Mouse (Mus musculus) liver, embryonic 16.5 days (tissue): Measurements from ENCODE around the gene Opn1sw. TPM values are rescaled to one million over a fixed set of nuclear protein-coding genes. Genes with fewer than 3 reads are reported as not detected.
A peak's percentile ranks its signal among the peaks of the same experiment; 100 is the strongest.

Experiments
- ATAC-seq: fragments of 200-750 bp; cut with Nextera tagmentation; 2 replicates; pipeline ENCODE4 v1.8.0; 2017; ENCODE audit warnings: low read depth, mild to moderate bottlenecking, moderate number of reproducible peaks, moderate library complexity
- H3K27ac ChIP-seq: fragments of 300-500 bp; sonication (generic); 2 replicates; pipeline ENCODE4 v1.5.1; 2014; ENCODE audit warnings: mild to moderate bottlenecking, low read length
- H3K27me3 ChIP-seq: fragments of 300-500 bp; sonication (generic); 2 replicates; pipeline ENCODE4 v1.6.1; 2014; ENCODE audit warnings: low read depth, low read length, mixed read lengths; ENCODE audit not compliant: control insufficient read depth, insufficient read depth
- H3K36me3 ChIP-seq: fragments of 300-500 bp; sonication (generic); 2 replicates; pipeline ENCODE4 v1.6.1; 2014; ENCODE audit warnings: mild to moderate bottlenecking; ENCODE audit not compliant: control insufficient read depth, insufficient read depth
- H3K4me1 ChIP-seq: fragments of 300-500 bp; sonication (generic); 2 replicates; pipeline ENCODE4 v1.6.1; 2014; ENCODE audit warnings: low read depth, low read length, mixed read lengths; ENCODE audit not compliant: control insufficient read depth
- H3K4me2 ChIP-seq: fragments of 300-500 bp; sonication (generic); 2 replicates; pipeline ENCODE4 v1.6.1; 2014; ENCODE audit warnings: low read depth, low read length, mixed read lengths
- H3K4me3 ChIP-seq: fragments of 300-500 bp; sonication (generic); 2 replicates; pipeline ENCODE4 v1.5.1; 2014; ENCODE audit warnings: low read depth, mild to moderate bottlenecking, low read length
- H3K9ac ChIP-seq: fragments of 300-500 bp; sonication (generic); 2 replicates; pipeline ENCODE4 v1.6.1; 2014; ENCODE audit warnings: low read depth, low read length
- H3K9me3 ChIP-seq: fragments of 300-500 bp; sonication (generic); replicated peaks from 2 replicates; pipeline ENCODE4 v1.6.1; 2016; ENCODE audit warnings: low read length; ENCODE audit not compliant: control insufficient read depth
- WGBS: fragments of 180-500 bp; shearing (Covaris S2); extraction: QIAGEN DNeasy Blood & Tissue Kit; methylation state at CpG from one replicate; pipeline ENCODE4 v1.1.7; 2014; ENCODE audit not compliant: insufficient replicate concordance; 5-methylcytosine and 5-hydroxymethylcytosine counted together
- polyA plus RNA-seq: library from polyadenylated mRNA; unstranded; fragments of >200 nt; fragmentation: Nextera tagmentation; extraction: Ambion mirVana; gene quantifications from 2 replicates; pipeline ENCODE4 v1.2.1, GENCODE M21; 2015

Opn1sw gene
- polyA plus RNA-seq, result 0.07 TPM in 2 replicates

- Histone ChIP-seq H3K9ac (no peak within 1 kb of the TSS), H3K36me3 (no peaks in the 10 kb centered on the region), H3K4me2 (peak within 1 kb of the TSS; percentile 40), H3K9me3 (no peaks in the 10 kb centered on the region), H3K27me3 (peaks cover 10% of the 10 kb centered on the region), H3K4me3 (peak within 1 kb of the TSS; percentile 40), H3K27ac (no peak within 1 kb of the TSS), H3K4me1 (peaks cover 4% of the 10 kb centered on the region)
- ATAC-seq, result peak; percentile 84
- 4% methylated on average over 12 of the region's 12 CpGs for WGBS
These were observed at the start of gene Opn1sw for GRCm38 (mm10) chr6:29388052-29388518. Opn1sw (minus strand) TSS chr6:29388468.

GRCm38 (mm10) chr6:29436461-29436934 lies 48.2 kb upstream of the Opn1sw start:
- H3K4me2 ChIP-seq, result no peak overlapping the region
- no peaks in the 10 kb centered on the region; the same call in 1 of the 2 replicates for H3K4me1 ChIP-seq
- WGBS, result 10% methylated on average over 11 of the region's 11 CpGs
- peaks cover 49% of the 10 kb centered on the region for H3K27me3 ChIP-seq
- H3K9me3 ChIP-seq, result no peaks in the 10 kb centered on the region
- H3K36me3 ChIP-seq, result no peaks in the 10 kb centered on the region
- no peak for ATAC-seq
- H3K4me3 ChIP-seq, result no peak overlapping the region
- H3K9ac ChIP-seq, result no peak overlapping the region
- no peak overlapping the region for H3K27ac ChIP-seq

GRCm38 (mm10) chr6:29435940-29436451 lies 47.7 kb upstream of the Opn1sw start:
- 30% methylated on average over 6 of the region's 6 CpGs for WGBS
- Histone ChIP-seq H3K36me3 (no peaks in the 10 kb centered on the region), H3K9ac (no peak overlapping the region), H3K4me3 (no peak overlapping the region), H3K4me2 (no peak overlapping the region), H3K9me3 (no peaks in the 10 kb centered on the region), H3K27me3 (peaks cover 49% of the 10 kb centered on the region), H3K4me1 (no peaks in the 10 kb centered on the region; the same call in 1 of the 2 replicates), H3K27ac (no peak overlapping the region)
- ATAC-seq, result no peak

GRCm38 (mm10) chr6:29434911-29435691 lies 46.8 kb upstream of the Opn1sw start:
- Histone ChIP-seq H3K36me3 (no peaks in the 10 kb centered on the region), H3K27me3 (peaks cover 52% of the 10 kb centered on the region), H3K9ac (no peak overlapping the region), H3K27ac (no peak overlapping the region), H3K9me3 (no peaks in the 10 kb centered on the region), H3K4me3 (no peak overlapping the region), H3K4me2 (no peak overlapping the region), H3K4me1 (no peaks in the 10 kb centered on the region; the same call in 1 of the 2 replicates)
- ATAC-seq, result no peak
- 8% methylated on average over 13 of the region's 13 CpGs for whole genome bisulfite sequencing

GRCm38 (mm10) chr6:29433804-29434795 lies 45.8 kb upstream of the Opn1sw start:
- no peaks in the 10 kb centered on the region for H3K9me3 ChIP-seq
- no peak for ATAC-seq
- H3K4me2 ChIP-seq, result peak overlapping the region; percentile 51
- peaks cover 52% of the 10 kb centered on the region for H3K27me3 ChIP-seq
- H3K4me1 ChIP-seq, result no peaks in the 10 kb centered on the region; the same call in 1 of the 2 replicates
- no peak overlapping the region for H3K9ac ChIP-seq
- H3K4me3 ChIP-seq, result peak overlapping the region; percentile 44
- WGBS, result 4% methylated on average over 27 of the region's 27 CpGs
- no peak overlapping the region for H3K27ac ChIP-seq
- H3K36me3 ChIP-seq, result no peaks in the 10 kb centered on the region

- H3K27me3 ChIP-seq, result peaks cover 52% of the 10 kb centered on the region
- ATAC-seq, result no peak
- no peaks in the 10 kb centered on the region for H3K36me3 ChIP-seq
- H3K4me2 ChIP-seq, result peak within 1 kb of the TSS; percentile 51
- peak within 1 kb of the TSS; percentile 44 for H3K4me3 ChIP-seq
- H3K9ac ChIP-seq, result no peak within 1 kb of the TSS; the same call in 1 of the 2 replicates
- no peaks in the 10 kb centered on the region; the same call in 1 of the 2 replicates for H3K4me1 ChIP-seq
- no peak within 1 kb of the TSS for H3K27ac ChIP-seq
- WGBS, result under 1% methylated on average over 73 of the region's 77 CpGs
- no peaks in the 10 kb centered on the region for H3K9me3 ChIP-seq
These were observed 45.0 kb upstream of the Opn1sw start, which contains the start of gene Flnc for GRCm38 (mm10) chr6:29433038-29433803. Flnc (plus strand) TSS chr6:29433256.

GRCm38 (mm10) chr6:29432676-29433037 lies 44.4 kb upstream of the Opn1sw start:
- Histone ChIP-seq H3K9ac (no peak overlapping the region; the same call in 1 of the 2 replicates), H3K4me2 (peak overlapping the region; percentile 51), H3K4me1 (no peaks in the 10 kb centered on the region; the same call in 1 of the 2 replicates), H3K27ac (no peak overlapping the region), H3K9me3 (no peaks in the 10 kb centered on the region), H3K4me3 (peak overlapping the region; percentile 44), H3K36me3 (no peaks in the 10 kb centered on the region), H3K27me3 (peaks cover 52% of the 10 kb centered on the region)
- ATAC-seq, result no peak

GRCm38 (mm10) chr6:29432156-29432555 lies 43.9 kb upstream of the Opn1sw start:
- whole genome bisulfite sequencing, result 46% methylated on average over 3 of the region's 3 CpGs

More at GRCm38 (mm10) chr6:29432156-29432555, 43.9 kb upstream of the Opn1sw start:
- Histone ChIP-seq H3K4me2 (no peak overlapping the region), H3K4me1 (no peaks in the 10 kb centered on the region; the same call in 1 of the 2 replicates), H3K27ac (no peak overlapping the region), H3K27me3 (peaks cover 52% of the 10 kb centered on the region), H3K9ac (no peak overlapping the region), H3K9me3 (no peaks in the 10 kb centered on the region), H3K36me3 (no peaks in the 10 kb centered on the region), H3K4me3 (no peak overlapping the region)
- no peak for ATAC-seq
